Mouse (Mus musculus): ENCODE results near the gene Mgat2.

DNA sequence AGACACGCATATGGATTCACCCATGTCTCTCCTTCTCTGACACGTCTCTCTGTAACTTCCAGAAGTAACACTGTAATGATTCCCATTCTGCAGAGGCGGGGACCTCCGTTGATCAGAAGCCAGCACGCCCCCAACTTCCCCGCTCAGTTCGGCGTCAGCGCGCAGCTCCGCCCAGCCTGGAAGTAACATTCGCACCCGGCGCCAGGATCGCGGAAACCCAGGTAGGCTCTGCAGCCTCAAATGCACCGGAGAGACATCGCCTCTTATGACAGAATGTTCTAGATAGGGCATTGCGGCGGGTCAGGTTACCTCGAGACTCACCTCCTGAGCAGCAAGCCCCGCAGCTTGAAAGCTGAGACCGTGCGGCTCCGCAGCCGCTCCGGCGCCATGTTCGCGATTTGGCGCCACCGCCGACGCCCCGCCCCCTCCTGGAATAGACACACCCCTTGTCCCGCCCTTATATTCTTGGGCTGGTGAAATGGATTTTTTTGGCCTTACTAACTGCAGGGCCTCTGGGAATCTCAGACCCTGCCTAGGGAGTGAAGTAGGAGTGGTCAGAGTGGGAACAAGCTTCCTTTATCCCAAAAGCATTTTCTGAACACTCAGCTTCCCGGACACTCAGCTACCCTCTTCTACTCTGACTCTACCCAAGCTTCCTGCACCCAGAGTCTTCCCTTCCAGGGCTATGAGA is 44.0 kb downstream of the Mgat2 start, which contains the start of gene Pole2:
- TF ChIP-seq POLR2A (IDR thresholded peaks at IDR 0.05; ENCODE audit: borderline replicate concordance, extremely low read depth, low read depth, low read length) (no peak), CTCF (IDR thresholded peaks at IDR 0.05; ENCODE audit: insufficient read depth, low read length) (no peak)
